Mouse (Mus musculus) myocyte (in vitro differentiated cells): ENCODE results near the gene Gstt4.

ENCODE experiments used
- CEBPB ChIP-seq: IDR thresholded peaks from 2 replicates; pipeline ENCODE4 v1.6.1; 2011; ENCODE audit warnings: mild to moderate bottlenecking, moderate library complexity; ENCODE audit not compliant: poor library complexity, insufficient read depth, severe bottlenecking
- MAX ChIP-seq: IDR thresholded peaks from one replicate; pipeline ENCODE4 v1.6.1; 2011; ENCODE audit warnings: low read depth, mild to moderate bottlenecking, control low read depth
- MYOG ChIP-seq, 3 experiments: IDR thresholded peaks; one replicate each; pipeline ENCODE4 v1.6.1; 2011; ENCODE audit warnings: control low read depth in 2 of 3, low read depth in 2 of 3, mild to moderate bottlenecking in 2 of 3; ENCODE audit not compliant: insufficient read length in 2 of 3, control insufficient read depth in 1 of 3, insufficient read depth in 1 of 3
- POLR2A ChIP-seq: IDR thresholded peaks from one replicate; pipeline ENCODE4 v1.6.1; 2011; ENCODE audit warnings: low read depth, mild to moderate bottlenecking, control low read depth, moderate library complexity; ENCODE audit not compliant: insufficient read length
- REST ChIP-seq: IDR thresholded peaks from one replicate; pipeline ENCODE4 v1.6.1; 2011; ENCODE audit warnings: mild to moderate bottlenecking, control low read depth, moderate library complexity; ENCODE audit not compliant: insufficient read depth, insufficient read length
- SRF ChIP-seq: IDR thresholded peaks from one replicate; pipeline ENCODE4 v1.6.1; 2011; ENCODE audit warnings: low read depth; ENCODE audit not compliant: control insufficient read depth, insufficient read length
- TCF12 ChIP-seq: IDR thresholded peaks from one replicate; pipeline ENCODE4 v1.6.1; 2011; ENCODE audit warnings: mild to moderate bottlenecking, control low read depth; ENCODE audit not compliant: poor library complexity, insufficient read depth, severe bottlenecking
- USF1 ChIP-seq: IDR thresholded peaks from one replicate; pipeline ENCODE4 v1.6.1; 2011; ENCODE audit warnings: low read depth, mild to moderate bottlenecking, control low read depth, moderate library complexity

DNA sequence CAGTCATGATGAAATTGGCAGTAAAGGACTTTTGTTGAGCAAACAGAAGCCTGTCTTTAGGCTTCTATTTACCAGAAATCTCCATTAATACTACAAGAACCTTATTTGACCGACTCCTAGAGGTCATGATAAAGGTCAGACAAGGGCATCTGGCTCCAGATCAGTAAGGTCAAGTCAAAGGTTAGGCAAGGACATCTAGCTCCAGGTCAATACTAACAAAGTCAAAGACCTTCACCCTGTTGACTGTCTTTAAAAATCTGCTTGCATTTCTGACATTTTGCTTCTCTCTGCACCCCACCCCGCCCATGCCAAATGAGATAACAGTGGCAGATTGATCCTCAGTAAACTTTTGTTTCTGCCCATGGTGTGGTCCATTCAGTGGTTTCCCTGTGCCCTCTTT, 18.1 kb downstream of the Gstt4 start:
- TF ChIP-seq POLR2A (no peak), REST (no peak), TCF12 (no peak), USF1 (no peak), SRF (no peak), MYOG (IDR thresholded peaks at IDR 0.05; ENCODE audit: control insufficient read depth in 1 of 3, insufficient read depth in 1 of 3, insufficient read length in 2 of 3, low read depth in 2 of 3) (no peak), MAX (no peak), CEBPB (no peak)
